Mouse (Mus musculus) forebrain, embryonic 10.5 days (tissue): Measurements from ENCODE around the gene Nfkbie. TPM values are rescaled to one million over a fixed set of nuclear protein-coding genes. Genes with fewer than 3 reads are reported as not detected.

Experiments
- DNase-seq: peaks from one replicate; pipeline ENCODE4 v3.0.0-alpha.2; 2017; ENCODE audit warnings: low spot score; ENCODE audit errors: extremely low spot score
- H3K27ac ChIP-seq: fragments of 300-500 bp; sonication (generic); 2 replicates; pipeline ENCODE4 v1.5.1; 2016; ENCODE audit warnings: mild to moderate bottlenecking
- H3K27me3 ChIP-seq: fragments of 300-500 bp; sonication (generic); 2 replicates; pipeline ENCODE4 v1.6.1; 2016; ENCODE audit warnings: mild to moderate bottlenecking; ENCODE audit not compliant: poor library complexity, severe bottlenecking
- H3K36me3 ChIP-seq: fragments of 300-500 bp; sonication (generic); replicated peaks from 2 replicates; pipeline ENCODE4 v1.6.1; 2016; ENCODE audit warnings: mild to moderate bottlenecking, moderate library complexity
- H3K4me1 ChIP-seq: fragments of 300-500 bp; sonication (generic); 2 replicates; pipeline ENCODE4 v1.6.1; 2016
- H3K4me3 ChIP-seq: fragments of 300-500 bp; sonication (generic); 2 replicates; pipeline ENCODE4 v1.5.1; 2016; ENCODE audit warnings: mild to moderate bottlenecking, moderate library complexity
- H3K9me3 ChIP-seq: fragments of 300-500 bp; sonication (generic); 2 replicates; pipeline ENCODE4 v1.6.1; 2016; ENCODE audit warnings: mild to moderate bottlenecking, moderate library complexity
- WGBS: fragments of 180-500 bp; shearing (Covaris S2); methylation state at CpG from one replicate; pipeline ENCODE4 v1.1.7; 2016; 5-methylcytosine and 5-hydroxymethylcytosine counted together
- polyA plus RNA-seq: library from polyadenylated mRNA; unstranded; fragments of >200 nt; fragmentation: Nextera tagmentation; extraction: Ambion mirVana; gene quantifications from 2 replicates; pipeline ENCODE4 v1.2.1, GENCODE M21; 2016

Gene Nfkbie
- polyA plus RNA-seq, 1 experiment from 2014 or later = 6.6 TPM

GRCm38 (mm10) chr17:45556514-45557245, 1.2 kb downstream of the Nfkbie start:
- Histone ChIP-seq H3K27me3 (peaks cover 44% of the 10 kb centered on the region), H3K4me1 (peaks cover 53% of the 10 kb centered on the region), H3K27ac (no peak overlapping the region), H3K9me3 (no peaks in the 10 kb centered on the region), H3K4me3 (peak overlapping the region; percentile 62), H3K36me3 (0 out of 2 replicates have a peak, but pooled peaks cover 3% of the 10 kb centered on the region)
- WGBS = 72% methylated on average over 3 of the region's 3 CpGs
- DNase-seq = no peak

GRCm38 (mm10) chr17:45557246-45557824, 1.8 kb downstream of the Nfkbie start:
- no peak for DNase-seq
- H3K9me3 ChIP-seq = no peaks in the 10 kb centered on the region
- H3K4me3 ChIP-seq = peak overlapping the region; percentile 62
- peaks cover 44% of the 10 kb centered on the region for H3K27me3 ChIP-seq
- 81% methylated on average over 6 of the region's 7 CpGs for WGBS
- H3K4me1 ChIP-seq = peaks cover 47% of the 10 kb centered on the region
- H3K27ac ChIP-seq = no peak overlapping the region
- H3K36me3 ChIP-seq = 0 out of 2 replicates have a peak, but pooled peaks cover 3% of the 10 kb centered on the region

GRCm38 (mm10) chr17:45557998-45558862, 2.7 kb downstream of the Nfkbie start:
- Histone ChIP-seq H3K27me3 (peaks cover 44% of the 10 kb centered on the region), H3K4me1 (peaks cover 49% of the 10 kb centered on the region), H3K4me3 (no peak overlapping the region), H3K9me3 (no peaks in the 10 kb centered on the region), H3K27ac (no peak overlapping the region), H3K36me3 (0 out of 2 replicates have a peak, but pooled peaks cover 3% of the 10 kb centered on the region)
- 69% methylated on average over 16 of the region's 16 CpGs for WGBS
- no peak for DNase-seq

- Histone ChIP-seq H3K4me1 (peaks cover 61% of the 10 kb centered on the region), H3K27me3 (peaks cover 31% of the 10 kb centered on the region)
Observed at GRCm38 (mm10) chr17:45559732-45560525, 4.4 kb downstream of the Nfkbie start.

GRCm38 (mm10) chr17:45563216-45563615, 7.7 kb downstream of the Nfkbie start:
- 84% methylated on average over 12 of the region's 12 CpGs for WGBS
- Histone ChIP-seq H3K4me1 (peaks cover 58% of the 10 kb centered on the region), H3K27me3 (peaks cover 6% of the 10 kb centered on the region), H3K36me3 (peaks cover 36% of the 10 kb centered on the region), H3K9me3 (no peaks in the 10 kb centered on the region), H3K27ac (no peak overlapping the region), H3K4me3 (peak overlapping the region; percentile 92)
- peak; percentile 14 for DNase-seq

More at GRCm38 (mm10) chr17:45559732-45560525, 4.4 kb downstream of the Nfkbie start:
- H3K27ac ChIP-seq = no peak overlapping the region
- H3K36me3 ChIP-seq = peaks cover 3% of the 10 kb centered on the region
- H3K9me3 ChIP-seq = no peaks in the 10 kb centered on the region
- DNase-seq = no peak
- no peak overlapping the region for H3K4me3 ChIP-seq
- WGBS = 89% methylated on average over 15 of the region's 15 CpGs

- H3K4me3 ChIP-seq = peak within 1 kb of the TSS; percentile 92
- H3K9me3 ChIP-seq = no peaks in the 10 kb centered on the region
- H3K36me3 ChIP-seq = peaks cover 43% of the 10 kb centered on the region
- no peaks in the 10 kb centered on the region for H3K27me3 ChIP-seq
- peak; percentile 93 for DNase-seq
- H3K27ac ChIP-seq = peak within 1 kb of the TSS; percentile 96
- H3K4me1 ChIP-seq = peaks cover 56% of the 10 kb centered on the region
- WGBS = under 1% methylated on average over 59 of the region's 61 CpGs
Observed at GRCm38 (mm10) chr17:45563655-45564530, 8.4 kb downstream of the Nfkbie start, which contains the start of gene Slc35b2. Slc35b2 (plus strand) TSS chr17:45563874.

- DNase-seq = no peak
- WGBS = 13% methylated on average over 18 of the region's 18 CpGs
- H3K27ac ChIP-seq = peak overlapping the region; percentile 96
- H3K27me3 ChIP-seq = no peaks in the 10 kb centered on the region
- H3K9me3 ChIP-seq = no peaks in the 10 kb centered on the region
- peak overlapping the region; percentile 92 for H3K4me3 ChIP-seq
- peaks cover 59% of the 10 kb centered on the region for H3K4me1 ChIP-seq
- peaks cover 47% of the 10 kb centered on the region for H3K36me3 ChIP-seq
Observed at GRCm38 (mm10) chr17:45564531-45565084, 9.1 kb downstream of the Nfkbie start.

- Histone ChIP-seq H3K4me1 (peaks cover 64% of the 10 kb centered on the region), H3K36me3 (peaks cover 52% of the 10 kb centered on the region), H3K27ac (peak overlapping the region; percentile 96), H3K4me3 (peak overlapping the region; percentile 92), H3K9me3 (no peaks in the 10 kb centered on the region), H3K27me3 (no peaks in the 10 kb centered on the region)
- WGBS = 94% methylated on average over 11 of the region's 11 CpGs
- no peak for DNase-seq
Observed at GRCm38 (mm10) chr17:45565103-45565502, 9.6 kb downstream of the Nfkbie start.

GRCm38 (mm10) chr17:45566031-45566359, 10.5 kb downstream of the Nfkbie start:
- H3K4me1 ChIP-seq = peaks cover 73% of the 10 kb centered on the region
- H3K36me3 ChIP-seq = peaks cover 61% of the 10 kb centered on the region
- 0 out of 2 replicates have a peak overlapping the region, but pooled peaks have one; percentile 7 for H3K4me3 ChIP-seq
- no peak for DNase-seq
- 100% methylated on average over 1 of the region's 1 CpGs for WGBS
- no peaks in the 10 kb centered on the region for H3K27me3 ChIP-seq
- H3K27ac ChIP-seq = no peak overlapping the region
- no peaks in the 10 kb centered on the region for H3K9me3 ChIP-seq

- Histone ChIP-seq H3K4me1 (peaks cover 79% of the 10 kb centered on the region), H3K36me3 (peaks cover 67% of the 10 kb centered on the region), H3K27me3 (no peaks in the 10 kb centered on the region), H3K27ac (0 out of 2 replicates have a peak overlapping the region, but pooled peaks have one; percentile 1), H3K4me3 (0 out of 2 replicates have a peak overlapping the region, but pooled peaks have one; percentile 7), H3K9me3 (no peaks in the 10 kb centered on the region)
- DNase-seq = no peak
- 75% methylated on average over 18 of the region's 18 CpGs for WGBS
Observed at GRCm38 (mm10) chr17:45566360-45567161, 11.1 kb downstream of the Nfkbie start.
